Mouse (Mus musculus) lung, postnatal 25 days (tissue): ENCODE results near the gene Iqschfp.

Source experiments
- DNase-seq: peaks from one replicate; pipeline ENCODE4 v3.0.0; 2022; ENCODE audit warnings: low spot score

Iqschfp gene

GRCm38 (mm10) chr3:67892026-67892705, at the start of gene Iqschfp, which contains the start of gene Iqcj:
Gene Iqschfp (plus strand): TSS chr3:67892232.
Gene Iqcj (plus strand): TSS chr3:67892220.
- no peak for DNase-seq

- DNase-seq: no peak
Observed at GRCm38 (mm10) chr3:67852397-67852796, 39.6 kb upstream of the Iqschfp start.

- DNase-seq: no peak
Observed at GRCm38 (mm10) chr3:67861524-67861923, 30.5 kb upstream of the Iqschfp start.

- DNase-seq: no peak
Observed at GRCm38 (mm10) chr3:67867420-67868065, 24.5 kb upstream of the Iqschfp start.

- DNase-seq: no peak
Observed at GRCm38 (mm10) chr3:67869424-67869823, 22.6 kb upstream of the Iqschfp start.

- DNase-seq: no peak
Observed at GRCm38 (mm10) chr3:67877253-67877652, 14.8 kb upstream of the Iqschfp start.

- DNase-seq: no peak
Observed at GRCm38 (mm10) chr3:67884335-67884734, 7.7 kb upstream of the Iqschfp start.

- DNase-seq: no peak
Observed at GRCm38 (mm10) chr3:67886176-67886575, 5.9 kb upstream of the Iqschfp start.

- DNase-seq: no peak
Observed at GRCm38 (mm10) chr3:67887251-67887650, 4.8 kb upstream of the Iqschfp start.

- DNase-seq: no peak
Observed at GRCm38 (mm10) chr3:67892768-67893167, 736 bp downstream of the Iqschfp start.

- no peak for DNase-seq
Observed at GRCm38 (mm10) chr3:67902517-67902916, 10.5 kb downstream of the Iqschfp start.

- DNase-seq: no peak
Observed at GRCm38 (mm10) chr3:67908586-67908985, 16.6 kb downstream of the Iqschfp start.

GRCm38 (mm10) chr3:67918098-67918497, 26.1 kb downstream of the Iqschfp start:
- no peak for DNase-seq

- no peak for DNase-seq
Observed at GRCm38 (mm10) chr3:67918634-67919259, 26.7 kb downstream of the Iqschfp start.

GRCm38 (mm10) chr3:67923095-67923494, 31.1 kb downstream of the Iqschfp start:
- DNase-seq: no peak

GRCm38 (mm10) chr3:67925453-67925852, 33.4 kb downstream of the Iqschfp start:
- no peak for DNase-seq

- DNase-seq: no peak
Observed at GRCm38 (mm10) chr3:67930424-67931133, 38.5 kb downstream of the Iqschfp start.

GRCm38 (mm10) chr3:67931181-67931580, 39.1 kb downstream of the Iqschfp start:
- no peak for DNase-seq

GRCm38 (mm10) chr3:67931914-67932313, 39.9 kb downstream of the Iqschfp start:
- no peak for DNase-seq

GRCm38 (mm10) chr3:67935829-67936228, 43.8 kb downstream of the Iqschfp start:
- DNase-seq: no peak

- no peak for DNase-seq
Observed at GRCm38 (mm10) chr3:67947000-67947399, 55.0 kb downstream of the Iqschfp start.

- DNase-seq: no peak
Observed at GRCm38 (mm10) chr3:67952517-67952940, 60.5 kb downstream of the Iqschfp start.
